Mouse (Mus musculus) liver, adult 2 months (tissue): Measurements from ENCODE around the gene Mtf1. TPM values are rescaled to one million over a fixed set of nuclear protein-coding genes. Genes with fewer than 3 reads are reported as not detected.

ENCODE experiments used
- DNase-seq: peaks from one replicate; pipeline ENCODE4 v3.0.0-alpha.2; 2011; ENCODE audit warnings: low read depth, low spot score; ENCODE audit errors: extremely low read depth
- H3K27ac ChIP-seq: fragments of 200-500 bp; replicated peaks from 2 replicates; pipeline ENCODE4 v1.5.1; 2012; ENCODE audit warnings: low read depth, mild to moderate bottlenecking, control low read depth, inconsistent platforms, low read length; ENCODE audit not compliant: insufficient read depth
- H3K27me3 ChIP-seq: fragments of 200-500 bp; 2 replicates; pipeline ENCODE4 v1.6.1; 2012; ENCODE audit warnings: mild to moderate bottlenecking, moderate library complexity, low read length, inconsistent platforms; ENCODE audit not compliant: control insufficient read depth, insufficient read depth
- H3K36me3 ChIP-seq: fragments of 200-500 bp; 2 replicates; pipeline ENCODE4 v1.6.1; 2012; ENCODE audit warnings: low read length, inconsistent platforms; ENCODE audit not compliant: control insufficient read depth, insufficient read depth
- H3K4me1 ChIP-seq: fragments of 200-500 bp; 2 replicates; pipeline ENCODE4 v1.6.1; 2011; ENCODE audit warnings: low read length; ENCODE audit not compliant: control insufficient read depth, insufficient read depth
- H3K4me3 ChIP-seq: fragments of 200-500 bp; 2 replicates; pipeline ENCODE4 v1.5.1; 2011; ENCODE audit warnings: low read depth, mild to moderate bottlenecking, control low read depth, low read length, moderate library complexity; ENCODE audit not compliant: insufficient read depth
- H3K79me2 ChIP-seq: fragments of 200-500 bp; 2 replicates; pipeline ENCODE4 v1.6.1; 2012; ENCODE audit warnings: inconsistent platforms, mild to moderate bottlenecking, low read length, moderate library complexity; ENCODE audit not compliant: control insufficient read depth, insufficient read depth
- H3K9ac ChIP-seq: fragments of 200-500 bp; 2 replicates; pipeline ENCODE4 v1.6.1; 2012; ENCODE audit warnings: low read depth, mild to moderate bottlenecking, control low read depth, inconsistent platforms, low read length
- CTCF ChIP-seq: fragments of 200-500 bp; IDR thresholded peaks from 2 replicates; pipeline ENCODE4 v1.5.1; 2011; ENCODE audit warnings: low read depth, low read length, control low read depth
- POLR2A ChIP-seq: fragments of 200-500 bp; IDR thresholded peaks from 2 replicates; pipeline ENCODE4 v1.6.1; 2011; ENCODE audit warnings: low read length, control low read depth; ENCODE audit not compliant: insufficient read depth; ENCODE audit errors: extremely low read depth
- whole genome bisulfite sequencing: fragments of 180-500 bp; shearing (Covaris S2); methylation state at CpG from one replicate; pipeline ENCODE4 v1.1.7; 2018; 5-methylcytosine and 5-hydroxymethylcytosine counted together
- polyA plus RNA-seq: library from polyadenylated mRNA; depleted of rRNA; stranded (reverse); fragments of >200 nt; gene quantifications from 2 replicates; pipeline ENCODE4 v1.2.3, GENCODE M21; 2012
- total RNA-seq: library from RNA; depleted of rRNA; stranded (reverse); fragments of >200 nt; gene quantifications from 2 replicates; pipeline ENCODE4 v1.2.3, GENCODE M21; 2014

The Mtf1 gene
- total and polyA plus RNA-seq, 2 experiments = 4.3 to 5.1 TPM

DNA sequence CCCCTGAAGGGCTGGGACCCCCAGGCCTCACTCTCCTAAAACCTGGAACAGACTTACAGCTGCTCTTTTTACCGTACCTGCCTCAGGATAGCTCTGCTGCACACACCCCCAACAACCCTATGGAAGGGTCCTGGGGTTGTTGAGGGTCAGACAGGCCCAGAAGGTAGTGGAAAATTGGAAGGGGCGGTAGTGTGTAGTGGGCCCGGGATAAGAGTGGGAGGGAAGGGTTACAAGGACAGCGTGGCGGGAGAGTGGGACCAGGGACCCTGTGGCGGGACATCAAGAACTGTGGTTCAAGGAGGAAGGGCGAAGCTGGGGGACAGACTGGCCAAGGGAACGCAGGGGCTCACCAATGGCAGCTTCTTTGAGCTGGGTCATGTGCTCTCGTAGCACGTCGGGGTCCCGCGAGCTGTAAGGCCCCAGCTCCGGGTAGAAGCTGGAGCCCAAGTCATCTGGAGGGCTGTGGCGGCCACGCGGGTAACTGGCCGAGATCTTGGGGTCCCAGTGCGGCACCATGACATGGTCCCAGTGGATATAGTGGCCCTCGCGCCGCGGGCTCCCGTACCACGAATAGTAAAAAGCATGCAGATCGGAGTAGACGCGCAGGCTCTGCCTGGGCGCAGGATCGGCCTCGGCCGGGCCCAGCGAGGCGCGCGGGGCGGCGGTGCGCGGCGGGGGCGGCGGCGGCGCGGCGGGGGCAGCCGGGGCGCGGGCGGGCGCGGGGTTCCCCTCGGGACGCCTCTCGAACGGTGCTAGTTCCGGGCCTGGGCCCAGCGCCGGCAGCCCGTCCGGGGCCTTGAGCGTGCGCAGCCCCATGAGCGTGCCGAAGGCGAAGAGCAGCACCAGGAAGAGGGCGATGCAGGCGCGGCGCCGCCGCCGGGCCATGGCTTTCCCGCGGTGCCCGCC, 59.6 kb downstream of the Mtf1 start, which contains the start of gene Maneal:
Gene Maneal (minus strand): TSS at position 889 of the 906 bp plus-strand sequence.
- no peak within 1 kb of the TSS for H3K9ac ChIP-seq
- H3K36me3 ChIP-seq = no peaks in the 10 kb centered on the region
- H3K27me3 ChIP-seq = peaks cover 13% of the 10 kb centered on the region
- H3K79me2 ChIP-seq = no peaks in the 10 kb centered on the region
- H3K27ac ChIP-seq = no peak within 1 kb of the TSS
- DNase-seq = no peak
- TF ChIP-seq POLR2A = no peak
- no peak for TF ChIP-seq CTCF
- WGBS = 6% methylated on average over 73 of the region's 77 CpGs
- H3K4me1 ChIP-seq = no peaks in the 10 kb centered on the region; the same call in 1 of the 2 replicates
- H3K4me3 ChIP-seq = no peak within 1 kb of the TSS

DNA sequence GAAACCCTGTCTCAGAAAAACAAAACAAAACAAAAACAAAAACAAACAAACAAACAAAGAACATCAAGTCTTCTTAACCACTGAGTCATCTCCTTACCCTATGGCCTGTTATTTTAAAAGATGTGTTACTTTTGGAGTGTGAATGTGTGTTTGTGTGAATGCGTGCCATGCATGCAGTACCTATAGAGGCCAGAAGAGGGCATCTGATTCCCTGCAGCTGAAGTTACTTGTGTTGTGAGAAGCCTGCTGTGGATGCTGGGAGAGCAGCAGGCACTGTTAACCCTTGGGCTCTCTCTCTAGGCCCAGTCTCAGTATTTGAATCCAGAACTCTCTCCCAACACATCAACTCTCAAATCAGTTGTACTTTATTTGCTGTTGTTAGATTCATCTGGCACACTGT, 70.8 kb downstream of the Mtf1 start:
- WGBS = 92% methylated on average over 1 of the region's 1 CpGs
- TF ChIP-seq POLR2A = no peak
- no peak for TF ChIP-seq CTCF
- no peak overlapping the region for H3K9ac ChIP-seq
- H3K36me3 ChIP-seq = no peaks in the 10 kb centered on the region
- no peaks in the 10 kb centered on the region for H3K4me1 ChIP-seq
- H3K4me3 ChIP-seq = no peak overlapping the region
- no peaks in the 10 kb centered on the region for H3K79me2 ChIP-seq
- no peak overlapping the region for H3K27ac ChIP-seq
- no peak for DNase-seq
- H3K27me3 ChIP-seq = no peaks in the 10 kb centered on the region; the same call in 1 of the 2 replicates

DNA sequence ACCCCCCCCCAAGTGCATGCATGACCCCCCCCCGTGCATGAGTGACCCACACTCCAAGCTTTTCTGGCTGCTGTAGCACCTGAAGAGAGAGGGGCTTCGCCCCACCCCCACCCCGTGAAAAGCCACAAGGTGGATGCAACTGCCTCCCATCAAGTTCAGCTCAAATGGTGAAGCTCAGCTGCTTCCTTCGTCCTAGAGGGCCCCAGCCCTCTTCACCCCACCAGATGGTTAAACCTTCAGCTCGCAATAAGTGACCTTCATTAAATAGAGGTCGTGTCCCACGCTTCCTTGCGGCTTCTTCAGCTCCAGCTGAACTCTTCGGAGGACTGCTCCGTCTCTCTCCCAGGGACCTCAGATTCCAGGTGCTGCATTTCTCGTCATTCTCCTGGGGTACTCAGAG, 78.7 kb downstream of the Mtf1 start, which contains the start of gene Epha10:
Gene Epha10 (plus strand): TSS at position 301 of the 400 bp plus-strand sequence.
- H3K4me3 ChIP-seq = no peak within 1 kb of the TSS
- no peaks in the 10 kb centered on the region for H3K79me2 ChIP-seq
- H3K4me1 ChIP-seq = no peaks in the 10 kb centered on the region
- no peak within 1 kb of the TSS for H3K9ac ChIP-seq
- H3K27me3 ChIP-seq = peaks cover 25% of the 10 kb centered on the region
- H3K27ac ChIP-seq = no peak within 1 kb of the TSS
- TF ChIP-seq CTCF (no peak), POLR2A (no peak)
- H3K36me3 ChIP-seq = no peaks in the 10 kb centered on the region
- no peak for DNase-seq
- 11% methylated on average over 11 of the region's 11 CpGs for WGBS

DNA sequence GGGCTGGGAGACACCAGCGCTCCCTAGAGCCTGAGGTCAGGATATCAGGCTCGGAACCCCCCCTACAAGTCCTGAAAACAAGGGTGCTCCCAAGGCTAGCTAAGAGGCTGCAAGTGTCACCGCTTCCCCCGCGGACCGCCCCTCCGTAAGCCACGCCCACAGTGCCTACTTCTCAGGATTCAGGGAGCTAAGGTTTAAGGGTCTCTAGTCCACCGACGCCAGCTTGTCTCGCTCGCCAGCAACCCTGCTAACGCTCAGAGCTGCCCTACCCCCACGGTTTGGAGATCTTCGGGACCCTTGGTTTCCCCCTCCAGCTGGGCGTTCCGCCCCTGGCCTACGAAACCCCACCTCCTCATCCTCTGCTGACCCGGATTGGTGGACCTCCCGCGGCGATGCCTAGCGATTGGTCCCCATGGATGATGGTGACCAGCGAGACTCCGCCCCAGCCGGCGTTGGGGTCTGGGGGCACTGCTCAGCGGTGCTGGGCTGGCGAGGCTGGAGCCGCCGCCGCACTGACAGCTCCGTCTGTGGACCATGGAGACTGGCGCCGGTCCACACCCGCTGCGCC, 79.5 kb downstream of the Mtf1 start:
- Histone ChIP-seq H3K27ac (no peak overlapping the region), H3K4me3 (no peak overlapping the region), H3K27me3 (peaks cover 25% of the 10 kb centered on the region), H3K36me3 (no peaks in the 10 kb centered on the region), H3K4me1 (no peaks in the 10 kb centered on the region), H3K79me2 (no peaks in the 10 kb centered on the region), H3K9ac (no peak overlapping the region)
- TF ChIP-seq CTCF (no peak), POLR2A (no peak)
- 3% methylated on average over 37 of the region's 37 CpGs for WGBS
- no peak for DNase-seq

DNA sequence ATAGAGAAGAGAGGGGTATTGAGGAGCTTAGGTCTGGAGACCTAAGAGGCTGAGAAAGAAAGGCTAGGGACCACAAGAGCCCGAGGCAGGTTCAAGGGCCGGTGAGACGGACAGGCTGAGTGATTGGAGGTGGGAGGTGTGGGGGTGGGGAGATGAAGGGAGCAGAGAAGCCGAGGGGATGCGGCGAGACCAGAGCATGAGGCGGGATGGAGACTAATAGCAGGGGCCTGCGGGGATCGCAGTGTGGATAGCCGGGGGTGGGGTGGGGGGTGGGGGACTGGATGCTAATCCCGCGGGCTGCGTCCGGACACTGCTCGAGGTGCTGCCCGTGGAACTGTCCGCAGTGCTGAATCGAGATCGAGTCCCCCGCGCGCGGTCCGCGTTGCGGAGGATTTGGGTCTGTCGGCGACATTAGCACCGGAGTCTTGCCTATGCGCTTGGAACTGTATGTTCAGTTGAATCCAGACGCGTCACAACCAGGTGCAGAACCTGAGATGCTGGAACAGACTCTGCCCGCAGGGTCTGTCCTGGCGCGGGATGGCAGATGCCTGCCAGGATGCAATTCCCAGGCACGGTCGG, 80.3 kb downstream of the Mtf1 start:
- Histone ChIP-seq H3K9ac (no peak overlapping the region), H3K79me2 (no peaks in the 10 kb centered on the region), H3K27ac (no peak overlapping the region), H3K27me3 (peaks cover 27% of the 10 kb centered on the region), H3K4me3 (no peak overlapping the region), H3K4me1 (no peaks in the 10 kb centered on the region), H3K36me3 (no peaks in the 10 kb centered on the region)
- no peak for DNase-seq
- WGBS = 3% methylated on average over 37 of the region's 37 CpGs
- no peak for TF ChIP-seq CTCF
